Mouse (Mus musculus): ENCODE measurements around the gene Vwa7. TPM values are rescaled to one million over a fixed set of nuclear protein-coding genes. Genes with fewer than 3 reads are reported as not detected.

Gene Vwa7
- total RNA-seq, 1 experiment from 2014 or later = not detected

GRCm38 (mm10) chr17:35052271-35052798 is 36.0 kb downstream of the Vwa7 start:
- ATAC-seq (replicated peaks; ENCODE audit: insufficient number of reproducible peaks, low FRiP score, low TSS enrichment, poor library complexity, severe bottlenecking) = no peak

- no peak for ATAC-seq (replicated peaks; ENCODE audit: insufficient number of reproducible peaks, low FRiP score, low TSS enrichment, poor library complexity, severe bottlenecking)
These were observed 39.5 kb downstream of the Vwa7 start for GRCm38 (mm10) chr17:35055691-35056495.

GRCm38 (mm10) chr17:35057090-35057489 is 40.7 kb downstream of the Vwa7 start:
- no peak for ATAC-seq (replicated peaks; ENCODE audit: insufficient number of reproducible peaks, low FRiP score, low TSS enrichment, poor library complexity, severe bottlenecking)

- no peak for ATAC-seq (replicated peaks; ENCODE audit: insufficient number of reproducible peaks, low FRiP score, low TSS enrichment, poor library complexity, severe bottlenecking)
These were observed 41.9 kb downstream of the Vwa7 start for GRCm38 (mm10) chr17:35058316-35058715.

- ATAC-seq (replicated peaks; ENCODE audit: insufficient number of reproducible peaks, low FRiP score, low TSS enrichment, poor library complexity, severe bottlenecking) = peak; percentile 86
These were observed 42.8 kb downstream of the Vwa7 start, which contains the start of gene Ddah2 for GRCm38 (mm10) chr17:35058911-35059892. TSS of gene Ddah2 (plus strand) at chr17:35059035.

- ATAC-seq (replicated peaks; ENCODE audit: insufficient number of reproducible peaks, low FRiP score, low TSS enrichment, poor library complexity, severe bottlenecking) = no peak
These were observed 43.7 kb downstream of the Vwa7 start for GRCm38 (mm10) chr17:35060071-35060470.

GRCm38 (mm10) chr17:35060737-35061297 is 44.4 kb downstream of the Vwa7 start:
- ATAC-seq (replicated peaks; ENCODE audit: insufficient number of reproducible peaks, low FRiP score, low TSS enrichment, poor library complexity, severe bottlenecking) = no peak

GRCm38 (mm10) chr17:35061299-35061698 is 44.9 kb downstream of the Vwa7 start:
- ATAC-seq (replicated peaks; ENCODE audit: insufficient number of reproducible peaks, low FRiP score, low TSS enrichment, poor library complexity, severe bottlenecking) = no peak

GRCm38 (mm10) chr17:35063466-35063865 is 47.1 kb downstream of the Vwa7 start:
- no peak for ATAC-seq (replicated peaks; ENCODE audit: insufficient number of reproducible peaks, low FRiP score, low TSS enrichment, poor library complexity, severe bottlenecking)

- ATAC-seq (replicated peaks; ENCODE audit: insufficient number of reproducible peaks, low FRiP score, low TSS enrichment, poor library complexity, severe bottlenecking) = no peak
These were observed 48.0 kb downstream of the Vwa7 start for GRCm38 (mm10) chr17:35064378-35064877.

- peak; percentile 59 for ATAC-seq (replicated peaks; ENCODE audit: insufficient number of reproducible peaks, low FRiP score, low TSS enrichment, poor library complexity, severe bottlenecking)
These were observed 48.9 kb downstream of the Vwa7 start, which contains the start of gene Ly6g6c for GRCm38 (mm10) chr17:35064951-35065947. TSS of gene Ly6g6c (plus strand) at chr17:35065388.

GRCm38 (mm10) chr17:35066084-35066483 is 49.7 kb downstream of the Vwa7 start, which contains the start of gene Mpig6b:
TSS of gene Mpig6b (minus strand) at chr17:35066184.
- ATAC-seq (replicated peaks; ENCODE audit: insufficient number of reproducible peaks, low FRiP score, low TSS enrichment, poor library complexity, severe bottlenecking) = no peak

GRCm38 (mm10) chr17:35068213-35068914 is 52.0 kb downstream of the Vwa7 start:
- ATAC-seq (replicated peaks; ENCODE audit: insufficient number of reproducible peaks, low FRiP score, low TSS enrichment, poor library complexity, severe bottlenecking) = no peak

- no peak for ATAC-seq (replicated peaks; ENCODE audit: insufficient number of reproducible peaks, low FRiP score, low TSS enrichment, poor library complexity, severe bottlenecking)
These were observed 54.3 kb downstream of the Vwa7 start for GRCm38 (mm10) chr17:35070556-35071229.

GRCm38 (mm10) chr17:35071454-35071853 is 55.1 kb downstream of the Vwa7 start:
- ATAC-seq (replicated peaks; ENCODE audit: insufficient number of reproducible peaks, low FRiP score, low TSS enrichment, poor library complexity, severe bottlenecking) = no peak

GRCm38 (mm10) chr17:35074097-35074496 is 57.7 kb downstream of the Vwa7 start:
- no peak for ATAC-seq (replicated peaks; ENCODE audit: insufficient number of reproducible peaks, low FRiP score, low TSS enrichment, poor library complexity, severe bottlenecking)
